Mouse (Mus musculus) natural killer cell, adult 2 months (primary cell): ENCODE measurements around the gene Dlx5.

Experiments
- DNase-seq, 2 experiments: peaks; one replicate each; pipeline ENCODE4 v3.0.0; 2022; ENCODE audit warnings: low spot score in 2 of 2

Dlx5 gene

DNA sequence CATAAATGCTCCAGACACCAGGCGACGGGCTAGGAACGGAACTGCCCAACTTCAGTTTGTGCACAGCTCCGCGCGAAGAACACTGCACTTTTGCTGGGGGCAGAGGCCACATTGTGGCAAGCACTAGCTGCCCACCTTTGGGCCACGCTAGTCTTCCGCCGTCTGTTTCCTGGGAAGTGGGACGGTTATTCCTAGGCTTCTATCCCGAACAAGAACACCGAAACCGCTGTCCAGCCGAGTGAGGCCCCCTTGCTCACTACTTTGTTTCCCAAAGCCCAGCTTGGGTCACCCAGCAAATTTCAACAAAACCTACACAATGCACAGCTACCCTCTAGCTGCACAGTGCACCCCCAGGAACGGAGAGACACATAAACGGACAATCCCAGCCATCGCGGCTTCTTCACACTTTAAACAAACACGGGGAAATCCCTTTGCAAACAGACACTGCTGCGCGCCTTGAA is 21.9 kb downstream of the Dlx5 start:
- DNase-seq: no peak

DNA sequence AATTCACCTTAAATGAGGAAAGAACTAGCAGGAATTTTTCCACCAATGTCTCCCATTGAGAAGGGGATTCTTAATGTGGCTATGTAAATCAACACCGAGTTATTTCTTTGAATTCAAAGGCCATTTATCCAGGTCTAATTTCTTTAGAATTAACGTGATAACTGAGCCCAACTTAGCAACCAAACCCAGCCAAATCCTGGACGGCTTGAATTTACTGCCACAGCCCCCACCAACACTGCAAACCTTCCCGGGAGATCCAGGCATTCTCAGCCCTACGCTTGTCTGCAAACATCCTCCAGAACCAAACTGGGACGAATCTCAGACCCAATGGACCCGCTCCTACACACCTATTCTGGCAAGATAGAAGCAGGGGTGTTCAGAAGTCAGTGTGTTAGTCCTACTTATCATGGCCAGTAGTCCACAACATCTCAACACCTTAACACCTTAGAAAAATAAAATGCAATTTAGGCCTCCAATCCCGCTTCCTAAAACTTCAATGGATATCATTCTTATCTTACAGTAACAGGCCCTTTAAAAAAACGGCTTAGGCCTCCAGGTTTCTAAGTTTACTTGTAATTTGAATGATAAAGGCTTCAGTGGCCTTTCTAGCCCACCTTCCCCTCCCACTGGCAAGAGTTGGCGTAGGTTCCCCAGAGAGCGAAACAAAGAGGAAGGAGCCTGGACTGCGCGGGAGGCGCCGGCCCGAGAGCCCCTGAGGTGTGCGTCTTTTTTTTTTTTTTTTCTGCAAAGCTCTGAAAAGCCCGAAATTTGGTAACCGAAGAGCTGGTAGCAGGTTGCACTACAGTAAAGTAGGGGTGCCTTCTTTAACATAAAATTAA is 22.6 kb downstream of the Dlx5 start:
- DNase-seq: no peak

- no peak for DNase-seq
Observed at GRCm38 (mm10) chr6:6858571-6858970, 23.3 kb downstream of the Dlx5 start.

DNA sequence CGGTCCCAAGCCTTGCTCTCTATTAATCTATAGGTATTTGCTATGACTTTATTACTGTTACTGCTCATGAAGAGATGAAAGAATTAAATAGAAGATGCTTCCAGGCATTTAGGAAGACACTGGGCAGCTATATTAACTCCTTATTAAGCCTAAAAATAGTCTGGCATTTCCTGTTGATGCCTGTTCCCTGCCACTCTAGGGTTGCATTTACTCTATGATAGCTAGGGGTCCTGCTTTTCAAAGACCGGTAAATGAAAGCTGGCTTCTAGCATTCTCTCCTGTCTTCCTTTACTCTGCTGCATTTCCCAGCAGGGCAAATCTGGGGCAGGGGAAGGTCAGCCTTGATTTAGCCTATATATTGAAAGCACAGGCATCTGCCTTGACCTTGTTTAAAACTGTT is 24.1 kb downstream of the Dlx5 start:
- DNase-seq: no peak

GRCm38 (mm10) chr6:6856881-6857280 is 25.0 kb downstream of the Dlx5 start:
- no peak for DNase-seq

- no peak for DNase-seq
Observed at GRCm38 (mm10) chr6:6856316-6856715, 25.6 kb downstream of the Dlx5 start.

GRCm38 (mm10) chr6:6855746-6856185 is 26.1 kb downstream of the Dlx5 start:
- DNase-seq: no peak

DNA sequence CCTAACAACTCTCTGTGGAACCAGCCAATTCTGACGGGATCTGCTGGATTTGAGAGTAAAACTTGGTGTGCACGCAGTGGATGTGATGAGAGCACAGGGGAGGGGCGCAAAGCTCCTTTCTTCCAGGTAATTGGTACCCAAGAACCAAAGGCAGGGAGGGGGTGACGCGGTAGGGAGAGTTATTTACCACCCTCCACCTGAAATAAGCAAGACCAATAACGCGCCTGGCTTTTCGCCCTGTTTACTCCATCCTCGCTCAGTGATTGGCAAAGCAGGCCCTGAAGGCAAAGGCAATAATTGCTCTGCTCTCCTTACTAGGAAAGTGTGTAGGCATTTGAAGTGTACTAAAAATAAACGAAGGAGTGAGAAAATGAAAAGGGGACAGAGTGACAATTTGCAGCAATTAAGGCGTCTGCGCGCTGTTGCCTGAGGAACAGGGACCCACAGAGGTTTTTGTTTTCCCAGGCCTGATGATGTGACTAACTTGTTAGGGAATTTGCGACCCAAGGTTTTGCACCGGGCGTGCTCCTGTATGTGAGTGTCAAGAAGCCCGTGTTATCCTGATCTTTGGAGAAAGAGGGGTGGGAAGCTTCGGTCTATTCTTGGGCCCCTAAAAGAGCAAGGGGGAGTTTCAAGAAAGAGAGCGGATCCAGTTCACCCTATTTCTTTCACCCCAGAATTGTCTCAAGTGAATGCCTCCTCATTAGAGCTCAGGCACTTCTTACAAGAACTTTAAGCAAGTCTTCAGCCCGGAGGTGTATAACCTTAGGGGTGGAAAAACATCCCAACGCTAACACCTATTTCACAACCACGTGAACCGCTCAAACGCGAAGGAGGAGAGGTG is 26.8 kb downstream of the Dlx5 start:
- DNase-seq: no peak

- no peak for DNase-seq
Observed at GRCm38 (mm10) chr6:6854176-6854575, 27.7 kb downstream of the Dlx5 start.

- DNase-seq: no peak
Observed at GRCm38 (mm10) chr6:6852944-6853343, 28.9 kb downstream of the Dlx5 start.

DNA sequence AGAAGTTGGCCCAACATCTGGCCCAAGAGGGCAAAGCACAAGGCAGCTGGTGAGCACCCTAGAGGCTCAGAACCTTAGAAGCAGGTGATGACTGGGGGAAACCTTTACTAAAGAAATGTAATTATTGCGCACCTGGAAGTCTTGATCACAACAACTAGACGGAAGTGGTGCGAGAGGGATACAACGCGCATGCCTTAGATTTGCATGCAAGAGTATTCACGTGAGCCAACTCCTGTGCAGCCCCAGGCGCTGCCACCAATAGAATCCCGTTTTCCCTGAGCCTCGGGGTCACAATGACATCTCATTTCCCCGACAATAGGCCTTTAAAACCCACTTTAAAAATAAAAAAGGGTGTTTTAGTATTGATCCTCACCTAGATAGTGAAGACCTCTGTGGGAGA is 30.7 kb downstream of the Dlx5 start:
- DNase-seq: no peak

GRCm38 (mm10) chr6:6850324-6851060 is 31.4 kb downstream of the Dlx5 start:
- no peak for DNase-seq

GRCm38 (mm10) chr6:6849744-6850143 is 32.1 kb downstream of the Dlx5 start:
- no peak for DNase-seq

DNA sequence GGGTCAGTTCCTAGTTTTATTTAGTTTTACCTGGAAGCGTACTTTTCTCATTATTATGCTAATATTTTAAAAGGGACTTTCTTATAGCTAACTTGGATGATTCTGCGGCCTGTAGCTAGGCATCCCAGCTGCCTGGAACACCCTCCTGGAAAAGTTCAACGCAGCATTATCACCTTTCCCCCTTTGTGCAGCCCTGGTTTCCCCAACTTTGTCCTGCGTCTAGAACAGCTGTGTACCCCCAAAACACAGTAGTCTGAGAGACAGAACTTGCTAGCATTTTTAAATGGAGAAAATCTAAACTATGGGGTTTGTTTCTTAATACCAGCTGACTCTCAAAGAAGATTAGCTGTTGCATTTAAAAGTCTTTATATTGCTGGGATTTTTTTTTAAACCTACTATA is 33.3 kb downstream of the Dlx5 start:
- DNase-seq: no peak

GRCm38 (mm10) chr6:6833301-6833700 is 48.6 kb downstream of the Dlx5 start:
- no peak for DNase-seq

GRCm38 (mm10) chr6:6830446-6830845 is 51.4 kb downstream of the Dlx5 start:
- DNase-seq: no peak
